Comparison of ENCODE assay signal across 10 mouse cellular contexts in the genomic region with DNA sequence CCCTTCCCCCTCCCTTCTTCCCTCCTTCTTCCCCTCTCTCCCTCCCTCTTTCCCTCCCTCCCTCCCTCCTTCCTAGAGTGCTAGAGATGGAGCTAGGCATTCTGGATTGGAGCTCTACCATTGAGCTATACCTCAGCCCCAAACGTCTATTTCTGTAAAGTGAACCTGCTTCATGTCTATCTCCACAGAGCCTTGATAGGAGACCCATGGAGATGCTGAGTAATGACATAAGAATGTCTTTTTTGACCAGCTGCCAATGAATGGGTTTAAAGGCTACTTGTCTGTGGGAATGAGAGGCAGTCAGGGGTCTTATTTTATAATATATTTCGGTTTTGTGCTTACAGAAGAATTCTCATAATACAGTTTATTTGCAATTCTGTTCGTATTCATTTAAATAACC.
"Had no signal": no experiment of that assay in that cellular context is flagged by ENCODE, and none has a peak within 500 bp of the region (broad histone marks: within the 10 kb centered on the region; RNA-seq: fewer than 3 reads in every experiment).

No protein-coding gene starts in this region.

- H3K9ac ChIP-seq: limb, embryonic 13.5 days; liver, embryonic 15.5 days; midbrain, embryonic 13.5 days had no signal

- H3K4me2 ChIP-seq: limb, embryonic 13.5 days; liver, embryonic 11.5 days; liver, embryonic 15.5 days; midbrain, embryonic 13.5 days had no signal

- ATAC-seq: midbrain, embryonic 13.5 days had no signal

- DNase-seq: kidney, postnatal 10 days; kidney, postnatal 4 days; lung, adult 2 months; lung, postnatal 36 days; right cerebral cortex, postnatal 14 days had no signal

- H3K27ac ChIP-seq: layer of hippocampus, adult 2 months; limb, embryonic 13.5 days; liver, embryonic 15.5 days; midbrain, embryonic 13.5 days had no signal

- H3K9me3 ChIP-seq: limb, embryonic 13.5 days; liver, embryonic 15.5 days; midbrain, embryonic 13.5 days had no signal

- H3K36me3 ChIP-seq: limb, embryonic 13.5 days; liver, embryonic 15.5 days; midbrain, embryonic 13.5 days had no signal

- H3K4me3 ChIP-seq: layer of hippocampus, adult 2 months; limb, embryonic 13.5 days; liver, embryonic 15.5 days; midbrain, embryonic 13.5 days had no signal
